Mouse (Mus musculus) R1 (cell line): ENCODE data around the gene Wdr1.
"Not testable (repeated sequence)": the region's sequence is repeated elsewhere in the genome, so short reads cannot be mapped to it uniquely, and the experiment has no call there.

Source experiments
- DNase-seq: peaks from one replicate; pipeline ENCODE4 v3.0.0-alpha.2; 2018; ENCODE audit warnings: low read depth, low spot score

Wdr1 gene

DNA sequence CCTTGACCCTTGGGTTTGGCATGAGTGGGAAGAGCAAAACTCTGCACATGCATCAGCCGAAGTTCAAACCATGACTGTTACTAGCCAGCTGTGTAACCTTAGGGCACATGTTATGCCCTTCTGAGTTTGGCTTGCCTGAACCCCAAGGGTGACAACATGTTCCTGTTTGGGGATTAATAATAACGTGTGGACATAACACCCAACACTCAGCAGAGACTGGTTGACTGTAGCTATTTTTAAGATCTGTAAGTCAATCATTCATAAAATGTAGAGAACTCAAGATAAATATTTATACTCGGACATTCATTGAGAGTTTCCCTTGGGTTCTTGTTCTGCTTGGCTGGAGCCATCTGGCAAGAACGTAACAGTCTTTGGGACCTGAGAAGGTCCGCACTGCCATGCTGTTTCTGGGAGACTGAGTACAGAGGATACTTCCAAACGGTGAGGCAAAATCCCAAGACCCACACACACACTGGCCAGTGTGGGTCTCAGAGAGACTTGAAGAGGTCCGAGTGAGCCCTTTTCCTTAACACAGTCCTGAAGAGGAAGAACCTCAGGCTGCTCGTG is 66.4 kb downstream of the Wdr1 start:
- no peak for DNase-seq

DNA sequence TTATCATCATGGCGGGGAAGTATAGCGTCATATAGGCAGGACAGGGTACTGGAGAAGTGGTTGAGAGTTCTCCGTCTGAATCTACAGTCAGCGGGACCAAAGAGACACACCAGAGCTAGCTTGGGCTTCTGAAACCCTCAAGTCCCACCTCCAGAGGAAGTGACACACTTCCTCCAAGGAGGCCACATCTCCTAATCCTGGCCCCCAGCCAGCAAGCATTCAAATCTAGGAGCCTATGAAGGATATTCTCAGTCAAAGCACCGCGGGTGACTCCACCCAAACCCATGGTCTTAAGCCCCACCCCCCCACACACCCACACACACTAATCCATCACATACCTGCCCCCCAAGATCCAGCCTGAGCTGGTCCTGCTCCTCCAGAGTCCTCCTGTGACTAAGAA is 69.1 kb downstream of the Wdr1 start:
- DNase-seq, result peak; percentile 82

DNA sequence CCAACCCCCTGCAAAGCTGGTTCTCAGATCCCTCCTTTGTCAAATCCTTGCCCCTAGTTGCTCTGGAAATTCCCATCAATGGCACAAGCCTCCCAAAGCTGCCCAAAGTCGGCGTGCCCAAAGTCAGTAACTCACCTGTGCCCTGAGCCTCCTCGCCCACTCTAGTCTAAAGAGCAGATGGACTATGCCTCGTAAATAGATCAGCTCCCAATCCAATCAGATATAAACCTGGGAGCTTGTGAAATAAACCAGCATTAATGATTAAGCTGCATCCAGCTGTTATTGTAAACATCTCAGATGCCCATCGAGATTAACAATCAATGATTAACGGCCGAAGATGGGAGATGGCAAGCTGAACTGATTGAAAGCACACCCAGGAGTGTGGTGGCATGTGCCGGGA is 71.3 kb downstream of the Wdr1 start:
- no peak for DNase-seq

DNA sequence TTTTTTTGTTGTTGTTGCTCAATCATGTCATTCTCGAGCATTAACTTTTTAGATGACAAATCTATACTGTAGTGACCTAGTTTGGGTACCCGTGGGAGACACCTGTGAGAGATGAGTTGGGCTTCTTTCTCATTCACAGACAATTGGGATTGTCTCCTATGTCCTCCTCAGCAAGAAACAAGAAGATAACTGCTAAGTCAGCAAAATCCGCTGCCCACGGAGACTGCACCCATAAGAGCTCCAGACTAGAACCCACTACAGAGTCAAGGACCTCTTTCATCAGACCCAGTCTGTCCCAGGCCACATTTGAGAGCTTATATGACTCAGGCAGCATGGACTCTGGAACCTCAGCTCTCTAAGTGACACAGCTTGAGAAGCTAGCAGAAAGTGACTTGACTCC is 73.3 kb downstream of the Wdr1 start:
- DNase-seq, result no peak

DNA sequence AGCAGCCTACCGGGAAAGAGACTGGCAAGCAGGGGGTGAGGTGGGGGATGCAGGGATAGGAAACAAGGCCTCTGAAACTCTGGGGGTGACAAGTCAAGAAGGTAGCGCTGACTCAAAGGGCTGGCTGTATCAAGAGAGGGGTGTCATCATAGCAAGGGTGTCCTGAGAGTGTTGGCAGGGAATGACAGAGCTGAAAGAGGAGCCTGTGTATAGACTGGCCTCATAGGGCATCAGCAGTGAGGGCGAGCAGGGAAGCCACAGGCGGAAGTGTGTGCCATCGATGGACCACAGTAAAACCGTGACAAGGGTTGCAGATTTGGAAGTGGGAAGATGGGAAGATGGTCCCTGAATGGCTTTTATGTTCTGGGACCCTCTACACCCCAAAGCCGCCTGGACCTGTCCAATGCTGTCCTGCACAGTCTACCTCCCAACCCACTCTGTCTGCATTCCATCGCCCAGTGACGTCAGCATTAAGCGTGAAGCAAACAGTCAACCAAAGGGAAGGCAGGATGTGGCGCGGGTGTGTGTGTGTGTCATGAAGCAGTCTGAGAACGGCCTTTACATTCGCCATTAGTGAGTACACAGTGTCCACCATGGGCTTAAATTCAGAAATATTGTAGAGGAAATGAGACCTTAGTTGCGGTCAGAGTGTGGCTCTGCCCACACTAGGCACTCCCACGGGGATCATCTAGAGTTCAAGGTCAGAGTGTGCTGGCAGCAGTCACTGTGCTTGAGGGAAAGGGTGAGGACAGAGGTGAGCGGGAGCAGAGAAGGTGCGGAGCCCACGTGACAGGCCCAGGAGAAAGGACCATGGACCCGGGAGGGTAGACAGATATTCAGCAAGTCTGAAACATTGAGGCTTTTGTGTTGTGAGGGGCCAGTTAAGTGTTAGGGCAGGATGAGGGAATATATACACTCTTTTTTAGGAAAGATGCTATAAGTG is 74.1 kb downstream of the Wdr1 start:
- peak; percentile 51 for DNase-seq

DNA sequence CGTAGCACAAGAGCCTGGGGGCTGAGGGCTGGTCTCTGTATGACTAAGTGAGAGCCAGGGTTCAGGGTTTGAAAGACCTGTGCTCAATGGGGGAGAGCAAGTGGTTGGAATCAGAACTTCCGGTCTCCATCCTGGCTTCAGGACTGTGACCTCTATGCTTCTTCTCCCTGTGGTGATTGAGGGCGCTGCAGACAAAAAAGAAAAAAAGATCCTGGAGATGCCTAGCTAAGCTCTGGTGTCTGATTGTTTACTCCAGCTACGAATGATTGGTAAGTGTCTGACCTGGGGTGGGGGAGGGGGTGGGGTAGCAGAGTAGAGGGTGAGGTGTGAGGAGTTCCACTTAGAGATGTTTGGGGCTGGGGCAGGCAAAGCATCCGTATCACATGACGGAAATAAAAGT is 75.0 kb downstream of the Wdr1 start:
- DNase-seq, result peak; percentile 68

DNA sequence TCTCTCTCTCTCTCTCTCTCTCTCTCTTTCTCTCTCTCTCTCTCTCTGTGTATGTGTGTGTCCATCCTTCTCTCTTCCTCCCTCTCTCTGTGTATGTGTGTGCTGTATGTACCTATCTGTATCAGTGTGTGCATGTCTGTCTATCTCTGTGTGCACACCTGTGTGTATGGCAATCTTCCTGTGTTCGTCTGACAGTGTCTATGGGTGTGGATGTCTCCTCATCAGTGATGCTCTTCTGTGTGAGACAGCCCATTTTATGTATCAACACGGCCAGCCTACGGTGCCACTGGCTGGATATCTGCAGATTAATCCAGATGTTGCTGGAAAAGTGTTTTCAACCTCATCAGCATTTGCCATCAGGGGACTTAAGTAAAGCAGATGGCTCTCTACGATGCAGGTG is 75.8 kb downstream of the Wdr1 start:
- no peak for DNase-seq

DNA sequence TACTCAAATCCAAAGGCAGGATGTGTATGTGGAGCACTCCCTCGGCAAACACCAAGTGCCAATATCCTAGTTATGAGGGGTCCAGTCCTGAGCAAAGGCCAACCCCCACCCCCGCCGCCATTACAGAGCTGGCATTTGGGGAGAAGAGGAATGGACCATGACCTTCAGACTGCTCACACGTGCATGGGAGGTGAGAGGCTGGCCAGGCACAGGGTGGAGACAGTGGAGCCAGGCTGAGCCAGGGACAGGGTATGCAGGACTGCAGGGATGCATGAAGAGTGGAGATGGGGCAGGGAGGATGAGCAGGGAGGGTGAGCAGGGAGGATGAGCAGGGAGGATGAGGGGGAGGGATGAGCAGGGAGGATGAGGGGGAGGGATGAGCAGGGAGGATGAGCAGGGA is 77.1 kb downstream of the Wdr1 start:
- peak; percentile 39 for DNase-seq

DNA sequence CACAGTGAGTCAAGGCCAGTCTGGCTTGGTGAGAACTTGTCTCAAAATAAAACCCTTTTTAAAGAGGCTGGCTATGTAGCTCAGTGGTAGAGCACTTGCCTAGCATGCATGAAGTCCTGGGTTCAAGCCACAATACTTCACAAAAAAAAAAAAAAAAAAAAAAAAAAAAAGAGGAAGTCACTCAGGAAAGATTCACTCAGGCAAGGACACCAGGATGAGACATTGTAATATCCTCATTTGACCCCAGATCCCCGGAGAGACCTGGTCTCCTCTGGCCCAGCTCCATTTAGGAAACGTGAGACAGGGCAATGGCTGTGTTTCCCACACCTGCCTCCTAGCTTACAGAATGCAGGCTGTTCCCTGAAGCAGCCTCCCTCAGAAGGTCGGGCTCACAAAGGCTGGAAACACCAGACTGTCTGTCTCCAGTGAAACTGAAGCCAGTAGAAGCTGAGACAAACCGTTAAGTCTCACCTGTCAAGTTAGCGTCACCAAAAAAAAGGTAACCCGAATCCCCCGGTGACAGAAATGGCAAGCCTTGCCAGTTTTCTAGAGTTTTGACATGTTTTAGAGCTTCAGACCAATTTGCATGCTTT is 79.4 kb downstream of the Wdr1 start:
- no peak for DNase-seq

DNA sequence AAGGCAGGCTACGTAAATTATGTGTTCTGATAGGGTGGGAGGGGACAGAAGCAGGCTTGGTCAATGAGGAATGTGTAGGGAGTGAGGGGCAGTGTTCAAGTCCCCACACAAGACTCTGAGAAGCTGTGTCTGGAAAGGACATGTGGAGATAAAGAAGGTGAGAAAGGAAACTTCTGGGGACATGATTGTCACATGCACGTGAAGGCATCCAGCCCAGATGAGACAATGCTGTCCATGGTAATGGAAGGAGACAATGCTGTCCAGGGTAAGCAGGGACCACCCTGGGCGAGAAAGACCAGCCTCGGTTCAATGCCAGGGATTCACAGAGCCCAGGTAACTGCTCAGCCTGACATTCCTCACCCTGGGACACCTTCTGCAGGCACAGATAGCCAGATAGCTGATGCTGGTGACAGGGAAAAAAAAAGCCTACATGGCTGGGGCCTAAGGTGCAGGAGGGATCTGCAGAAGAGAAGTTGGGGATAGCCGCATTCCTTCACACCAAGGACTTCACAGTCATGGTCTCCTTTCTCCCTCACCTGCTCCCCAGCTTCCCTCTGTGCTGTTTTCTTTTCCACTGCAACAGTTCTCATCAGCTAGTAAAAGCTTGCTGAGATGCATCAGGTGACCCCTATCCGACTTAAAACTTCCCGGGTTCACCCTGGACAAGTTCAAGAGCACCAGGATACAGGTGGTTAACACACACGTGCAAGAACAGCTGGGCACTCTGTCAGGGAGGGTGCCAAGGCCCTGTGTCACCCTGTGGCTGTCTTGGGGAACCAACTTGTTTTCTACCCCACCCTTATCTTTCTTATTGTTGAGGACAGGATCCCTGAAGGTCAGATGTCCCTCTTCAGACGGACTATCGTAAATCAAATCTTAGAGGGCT is 82.0 kb downstream of the Wdr1 start:
- DNase-seq, result no peak

DNA sequence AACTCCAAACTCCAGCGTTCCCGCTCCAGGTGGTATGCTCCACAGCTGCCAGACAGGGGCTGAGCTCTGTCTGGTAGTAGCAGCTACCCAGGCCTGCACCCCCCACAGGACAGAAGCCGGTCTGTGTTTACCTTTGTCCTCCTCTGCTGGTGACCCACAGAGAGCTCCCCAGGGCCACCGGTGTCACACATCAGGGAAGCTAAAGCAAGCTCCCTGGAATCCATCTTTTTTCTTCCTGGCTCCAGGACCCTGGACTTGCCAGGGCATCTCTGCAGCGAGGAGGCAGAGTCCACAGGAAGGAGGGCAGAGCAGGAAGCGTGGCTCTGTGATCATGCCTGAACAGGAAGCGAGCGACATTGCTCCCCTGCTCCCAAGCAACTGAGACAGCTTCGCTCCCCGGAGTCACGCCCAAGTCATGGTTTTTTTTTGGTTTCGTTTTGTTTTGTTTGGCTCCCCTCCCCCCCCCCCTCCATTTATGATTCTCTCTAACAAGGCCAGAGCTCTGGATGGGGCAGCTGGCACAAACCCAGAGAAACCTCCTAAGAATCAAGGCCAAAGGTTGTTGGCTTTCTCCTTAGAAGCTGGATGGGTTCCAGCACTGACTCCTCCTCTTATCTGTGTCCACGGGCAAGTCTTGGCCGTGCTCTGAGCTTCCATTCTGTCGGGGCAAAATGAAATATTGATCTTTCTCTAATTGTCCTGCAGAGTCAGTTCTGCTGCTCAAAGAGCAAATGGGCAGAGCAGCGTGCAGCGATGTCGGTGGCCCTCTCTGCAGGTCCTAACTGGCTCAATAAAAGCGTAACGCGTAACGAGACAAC is 82.9 kb downstream of the Wdr1 start:
- peak; percentile 29 for DNase-seq

DNA sequence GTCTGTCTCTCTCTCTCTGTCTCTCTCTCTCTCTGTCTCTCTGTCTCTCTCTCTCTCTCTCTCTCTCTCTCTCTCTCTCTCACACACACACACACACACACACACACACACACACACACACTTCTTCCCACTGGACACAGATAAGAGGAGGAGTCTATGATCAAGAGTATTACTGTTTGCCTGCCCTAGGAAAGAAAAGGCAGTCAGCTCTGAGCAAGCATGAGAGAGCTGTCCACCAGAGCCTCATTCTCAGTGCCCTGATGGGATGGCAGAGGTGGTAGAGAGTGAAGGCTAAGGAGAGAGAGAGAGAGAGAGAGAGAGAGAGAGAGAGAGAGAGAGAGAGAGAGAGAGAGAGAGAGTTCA is 83.5 kb downstream of the Wdr1 start:
- DNase-seq, result not testable (repeated sequence)

DNA sequence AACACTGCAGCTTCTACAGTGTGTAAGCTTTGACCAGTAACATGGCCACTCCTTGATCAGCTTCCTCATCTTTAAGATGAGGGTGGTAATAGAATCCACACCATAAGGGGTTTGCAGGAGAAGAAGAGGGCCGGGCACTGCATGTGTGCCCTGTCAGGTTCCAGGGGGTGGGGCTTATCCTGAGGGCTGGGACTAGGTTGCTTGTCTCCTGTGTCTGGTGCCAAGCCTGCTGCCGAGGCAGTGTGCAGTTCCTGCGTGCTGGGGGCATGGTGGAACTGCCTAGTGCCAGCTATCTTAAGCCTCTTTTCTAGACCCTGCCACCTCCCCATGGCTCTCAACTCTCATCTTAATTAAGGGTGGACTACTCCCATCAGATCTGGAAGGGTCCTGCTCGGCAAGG is 84.0 kb downstream of the Wdr1 start:
- no peak for DNase-seq

DNA sequence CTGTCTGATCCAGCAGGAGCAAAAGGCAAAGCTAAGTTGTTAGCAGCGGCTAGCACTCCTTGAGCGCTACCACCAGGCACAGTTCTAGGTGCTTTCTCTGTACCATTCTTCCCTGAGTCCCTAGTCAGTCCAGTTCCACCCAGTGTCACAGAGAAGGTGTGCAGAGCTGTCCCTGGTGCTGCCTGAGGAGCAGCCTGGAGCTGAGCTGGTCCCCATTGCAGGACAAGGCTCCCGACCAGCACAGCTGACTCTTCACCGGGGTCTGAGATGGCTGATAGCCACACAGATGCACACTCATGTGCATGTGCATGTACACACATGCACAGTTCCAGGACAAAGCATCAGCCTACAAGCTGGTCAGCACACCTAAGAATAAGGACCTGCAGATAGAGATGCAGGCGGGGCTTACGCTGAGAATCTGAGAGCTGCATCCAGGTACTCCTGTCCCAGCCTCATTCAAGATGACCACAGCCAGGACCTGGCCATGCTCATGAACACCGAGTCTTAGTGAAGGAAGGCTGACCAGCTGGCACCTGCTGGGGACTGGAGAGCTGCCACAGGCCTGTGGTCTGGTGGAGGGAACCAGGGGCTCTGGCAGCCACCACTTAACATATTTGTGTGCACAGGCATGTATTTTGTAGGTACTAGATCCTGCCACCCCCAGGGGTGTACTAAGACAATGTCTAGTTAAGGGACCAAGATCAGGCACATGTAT is 85.1 kb downstream of the Wdr1 start:
- peak; percentile 38 for DNase-seq

DNA sequence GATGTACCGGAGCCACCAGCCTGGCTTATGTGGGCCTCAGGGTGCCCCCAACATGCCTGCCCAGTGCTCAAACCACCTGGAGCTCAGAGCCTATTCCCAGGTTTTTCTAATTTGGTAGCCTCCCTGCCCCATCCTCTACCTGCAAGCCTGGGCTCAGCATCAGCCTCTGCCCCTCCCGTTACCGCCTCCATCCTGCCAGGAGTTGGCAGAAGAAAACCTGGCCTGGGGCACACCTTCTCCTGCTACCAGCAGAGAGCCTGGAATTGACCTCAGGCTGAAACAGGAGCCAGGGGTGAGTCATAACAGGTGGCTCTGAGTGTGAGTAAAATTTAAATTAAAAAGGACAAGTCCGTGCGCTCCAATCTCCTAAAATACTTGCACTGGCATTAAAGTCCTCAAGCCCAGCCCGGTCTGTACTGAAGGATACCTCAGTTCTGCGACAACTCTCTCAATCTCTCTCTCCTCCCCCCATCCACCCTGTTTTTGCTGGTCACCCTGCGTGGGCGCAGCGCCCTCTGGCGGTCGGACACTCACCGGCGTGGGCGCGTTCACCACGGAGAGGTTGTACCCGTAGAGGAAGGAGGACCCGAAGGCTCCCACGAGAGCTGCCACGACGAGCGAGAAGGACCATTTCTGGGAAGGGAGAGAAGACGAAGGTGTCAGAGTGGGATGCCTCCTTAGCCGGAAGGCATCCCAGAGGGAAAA is 86.0 kb downstream of the Wdr1 start:
- DNase-seq, result no peak
